ENCODE assay signal across 7 mouse cellular contexts in genomic region chr16:5255081-5255740, GRCm38 (mm10). TPM values are rescaled to one million over a fixed set of nuclear protein-coding genes. Genes with fewer than 3 reads are reported as not detected.
A peak's percentile ranks its signal among the peaks of the same experiment; 100 is the strongest.
DNase-seq lines count a peak whose midpoint lies in the region; ATAC-seq lines count a peak whose summit lies in the region.

No protein-coding gene starts in this region.

- peak overlapping the region; percentile 78 for H3K9ac ChIP-seq in intestine, embryonic 14.5 days (ENCODE audit: low read length)
- H3K9ac ChIP-seq in midbrain, embryonic 14.5 days (replicated peaks; ENCODE audit: low read length) = peak overlapping the region; percentile 58

- H3K4me3 ChIP-seq in megakaryocyte, embryonic 14.5 days (replicated peaks) = peak overlapping the region; percentile 95
- peak overlapping the region; percentile 71 for H3K4me3 ChIP-seq in embryonic facial prominence, embryonic 10.5 days
- peak overlapping the region; percentile 74 for H3K4me3 ChIP-seq in intestine, embryonic 14.5 days (ENCODE audit: low read depth, low read length)
- H3K4me3 ChIP-seq in midbrain, embryonic 14.5 days (replicated peaks; ENCODE audit: low read depth, low read length) = peak overlapping the region; percentile 54

- peak overlapping the region; percentile 71 for H3K4me2 ChIP-seq in intestine, embryonic 14.5 days (ENCODE audit: low read length)
- H3K4me2 ChIP-seq in midbrain, embryonic 14.5 days (ENCODE audit: low read length) = peak overlapping the region; percentile 82

- no peak for ATAC-seq in megakaryocyte, adult 5-6 weeks (ENCODE audit: poor library complexity, severe bottlenecking)
- ATAC-seq in intestine, embryonic 14.5 days (replicated peaks; ENCODE audit: low FRiP score, low TSS enrichment, low read depth) = no peak
- no peak for ATAC-seq in midbrain, embryonic 14.5 days (ENCODE audit: low FRiP score, low TSS enrichment)

- DNase-seq in embryonic facial prominence, embryonic 10.5 days (ENCODE audit: low spot score) = peak; percentile 28
- peak; percentile 69 for DNase-seq in intestine, embryonic 14.5 days (ENCODE audit: low spot score)
- DNase-seq in midbrain, embryonic 14.5 days = peak; percentile 43
- DNase-seq in left cerebral cortex, adult 8-10 months (ENCODE audit: low spot score in 2 of 2) = no peak
- no peak for DNase-seq in gastrocnemius, adult 8-10 months (ENCODE audit: low spot score in 2 of 2)

- WGBS in embryonic facial prominence, embryonic 10.5 days = 2% methylated on average over 27 of the region's 27 CpGs
- 2% methylated on average over 27 of the region's 27 CpGs for WGBS in intestine, embryonic 14.5 days
- 2% methylated on average over 27 of the region's 27 CpGs for WGBS in midbrain, embryonic 14.5 days

- peaks cover 34% of the 10 kb centered on the region for H3K4me1 ChIP-seq in megakaryocyte, embryonic 14.5 days
- H3K4me1 ChIP-seq in embryonic facial prominence, embryonic 10.5 days = peaks cover 26% of the 10 kb centered on the region
- peaks cover 17% of the 10 kb centered on the region for H3K4me1 ChIP-seq in intestine, embryonic 14.5 days (replicated peaks; ENCODE audit: control insufficient read depth, insufficient read depth, low read length)
- H3K4me1 ChIP-seq in midbrain, embryonic 14.5 days (ENCODE audit: control insufficient read depth, insufficient read depth, low read length) = peaks cover 13% of the 10 kb centered on the region

- peak overlapping the region; percentile 90 for H3K27ac ChIP-seq in embryonic facial prominence, embryonic 10.5 days (replicated peaks)
- peak overlapping the region; percentile 69 for H3K27ac ChIP-seq in intestine, embryonic 14.5 days (ENCODE audit: low read depth)
- no peak overlapping the region for H3K27ac ChIP-seq in midbrain, embryonic 14.5 days (replicated peaks; ENCODE audit: low read depth, low read length)

- peaks cover 2% of the 10 kb centered on the region for H3K27me3 ChIP-seq in megakaryocyte, embryonic 14.5 days (replicated peaks)
- H3K27me3 ChIP-seq in embryonic facial prominence, embryonic 10.5 days (replicated peaks; ENCODE audit: low read depth, poor library complexity, severe bottlenecking) = no peaks in the 10 kb centered on the region
- no peaks in the 10 kb centered on the region for H3K27me3 ChIP-seq in intestine, embryonic 14.5 days (replicated peaks; ENCODE audit: control insufficient read depth, insufficient read depth, low read length)
- no peaks in the 10 kb centered on the region for H3K27me3 ChIP-seq in midbrain, embryonic 14.5 days (ENCODE audit: control insufficient read depth, insufficient read depth, low read length)

- peaks cover 31% of the 10 kb centered on the region for H3K36me3 ChIP-seq in megakaryocyte, embryonic 14.5 days (replicated peaks; ENCODE audit: low read length)
- peaks cover 16% of the 10 kb centered on the region for H3K36me3 ChIP-seq in embryonic facial prominence, embryonic 10.5 days (replicated peaks)
- H3K36me3 ChIP-seq in intestine, embryonic 14.5 days (ENCODE audit: control insufficient read depth, insufficient read depth, low read length) = peaks cover 12% of the 10 kb centered on the region
- H3K36me3 ChIP-seq in midbrain, embryonic 14.5 days (ENCODE audit: control insufficient read depth, insufficient read depth, low read length) = no peaks in the 10 kb centered on the region

- H3K9me3 ChIP-seq in megakaryocyte, embryonic 14.5 days = no peaks in the 10 kb centered on the region
- H3K9me3 ChIP-seq in embryonic facial prominence, embryonic 10.5 days = no peaks in the 10 kb centered on the region
- no peaks in the 10 kb centered on the region for H3K9me3 ChIP-seq in intestine, embryonic 14.5 days (ENCODE audit: control insufficient read depth, low read length)
- H3K9me3 ChIP-seq in midbrain, embryonic 14.5 days (ENCODE audit: control insufficient read depth, low read length) = no peaks in the 10 kb centered on the region

RNA-seq across cellular contexts. Expression of gene Eef2kmt, which starts 0.6 kb away (rescaled TPM):
- 2.5 TPM in 1 of 2 replicates, not detected in the other for polyA plus RNA-seq in megakaryocyte, embryonic 14.5 days (2012; ENCODE audit: insufficient read depth, low replicate concordance)
- total RNA-seq in megakaryocyte, adult 5-6 weeks (2015) = 12.4 and 12.8 TPM in 2 replicates
- 9.1 and 10.7 TPM in 2 replicates for total RNA-seq in megakaryocyte, adult 5-6 weeks (2017)
- polyA plus RNA-seq in embryonic facial prominence, embryonic 10.5 days (2016; fragmentation: Nextera tagmentation; extraction: Ambion mirVana) = 14.7 and 19.4 TPM in 2 replicates
- 42.1 and 42.8 TPM in 2 replicates for polyA plus RNA-seq in intestine, embryonic 14.5 days (2014; fragmentation: Nextera tagmentation; extraction: Ambion mirVana)
- polyA plus RNA-seq in midbrain, embryonic 14.5 days (2014; fragmentation: Nextera tagmentation; extraction: Ambion mirVana) = 3.9 and 8.3 TPM in 2 replicates
- 1 to 10 TPM; 3.8 to 6.8 (median 5.6) TPM for total RNA-seq in left cerebral cortex, adult 8-10 months (2022)
- total RNA-seq in gastrocnemius, adult 8-10 months (2022) = 1 to 10 TPM; 6.7 to 10.0 (median 8.0) TPM

RNA-seq across cellular contexts. Expression of gene Alg1, which starts 21.8 kb away (rescaled TPM):
- polyA plus RNA-seq in megakaryocyte, embryonic 14.5 days (2012; ENCODE audit: insufficient read depth, low replicate concordance) = 9.6 and 10.8 TPM in 2 replicates
- 13.7 and 19.5 TPM in 2 replicates for total RNA-seq in megakaryocyte, adult 5-6 weeks (2015)
- total RNA-seq in megakaryocyte, adult 5-6 weeks (2017) = 20.0 and 23.4 TPM in 2 replicates
- polyA plus RNA-seq in embryonic facial prominence, embryonic 10.5 days (2016; fragmentation: Nextera tagmentation; extraction: Ambion mirVana) = 23.1 and 26.2 TPM in 2 replicates
- polyA plus RNA-seq in intestine, embryonic 14.5 days (2014; fragmentation: Nextera tagmentation; extraction: Ambion mirVana) = 28.7 and 32.1 TPM in 2 replicates
- 38.8 and 40.4 TPM in 2 replicates for polyA plus RNA-seq in midbrain, embryonic 14.5 days (2014; fragmentation: Nextera tagmentation; extraction: Ambion mirVana)
- 10 to 100 TPM; 26.4 to 34.8 (median 30.6) TPM for total RNA-seq in left cerebral cortex, adult 8-10 months (2022)
- 10 to 100 TPM; 10.5 to 11.8 (median 11.0) TPM for total RNA-seq in gastrocnemius, adult 8-10 months (2022)

RNA-seq across cellular contexts. Expression of gene AU021092, which starts 33.1 kb away (rescaled TPM):
- not detected in 2 replicates for polyA plus RNA-seq in megakaryocyte, embryonic 14.5 days (2012; ENCODE audit: insufficient read depth, low replicate concordance)
- not detected in 2 replicates for total RNA-seq in megakaryocyte, adult 5-6 weeks (2015)
- not detected in 2 replicates for total RNA-seq in megakaryocyte, adult 5-6 weeks (2017)
- 0.93 and 1.3 TPM in 2 replicates for polyA plus RNA-seq in embryonic facial prominence, embryonic 10.5 days (2016; fragmentation: Nextera tagmentation; extraction: Ambion mirVana)
- polyA plus RNA-seq in intestine, embryonic 14.5 days (2014; fragmentation: Nextera tagmentation; extraction: Ambion mirVana) = 3.4 and 3.7 TPM in 2 replicates
- polyA plus RNA-seq in midbrain, embryonic 14.5 days (2014; fragmentation: Nextera tagmentation; extraction: Ambion mirVana) = 15.0 and 15.6 TPM in 2 replicates
- 1 to 10 TPM; 4.1 to 5.7 (median 4.7) TPM for total RNA-seq in left cerebral cortex, adult 8-10 months (2022)
- total RNA-seq in gastrocnemius, adult 8-10 months (2022) = 1 to 10 TPM; 2.7 to 3.5 (median 3.0) TPM

RNA-seq across cellular contexts. Expression of gene Nagpa, which starts 51.4 kb away (rescaled TPM):
- 23.9 and 25.4 TPM in 2 replicates for polyA plus RNA-seq in megakaryocyte, embryonic 14.5 days (2012; ENCODE audit: insufficient read depth, low replicate concordance)
- total RNA-seq in megakaryocyte, adult 5-6 weeks (2015) = 42.5 and 43.5 TPM in 2 replicates
- total RNA-seq in megakaryocyte, adult 5-6 weeks (2017) = 74.9 and 76.1 TPM in 2 replicates
- polyA plus RNA-seq in embryonic facial prominence, embryonic 10.5 days (2016; fragmentation: Nextera tagmentation; extraction: Ambion mirVana) = 15.9 and 16.2 TPM in 2 replicates
- polyA plus RNA-seq in intestine, embryonic 14.5 days (2014; fragmentation: Nextera tagmentation; extraction: Ambion mirVana) = 18.5 and 20.0 TPM in 2 replicates
- 8.7 and 9.3 TPM in 2 replicates for polyA plus RNA-seq in midbrain, embryonic 14.5 days (2014; fragmentation: Nextera tagmentation; extraction: Ambion mirVana)
- 10 to 100 TPM; 11.3 to 16.3 (median 15.5) TPM for total RNA-seq in left cerebral cortex, adult 8-10 months (2022)
- total RNA-seq in gastrocnemius, adult 8-10 months (2022) = 1 to 10 TPM; 6.2 to 7.3 (median 6.6) TPM

Comparison
In these comparisons a context has a peak if more than half of its experiments do, and no peak if none do; other contexts are left out.
1. DNase-seq: peak in embryonic facial prominence, embryonic 10.5 days (single experiment), intestine, embryonic 14.5 days (single experiment) and midbrain, embryonic 14.5 days (single experiment); none in left cerebral cortex, adult 8-10 months (0 of 2) and gastrocnemius, adult 8-10 months (0 of 2).
2. Peak in every context shown above with its lines, with median percentiles within 50 percentile points of each other: H3K4me3 ChIP-seq.